Mouse (Mus musculus) olfactory bulb, adult 2 months (tissue): ENCODE data around the gene Pitpnm3. TPM values are rescaled to one million over a fixed set of nuclear protein-coding genes. Genes with fewer than 3 reads are reported as not detected.
A peak's percentile ranks its signal among the peaks of the same experiment; 100 is the strongest.

ENCODE experiments used
- H3K27ac ChIP-seq: fragments of 200-500 bp; 2 replicates; pipeline ENCODE4 v1.5.1; 2012; ENCODE audit warnings: low read depth, low read length; ENCODE audit not compliant: insufficient read depth
- H3K4me1 ChIP-seq: fragments of 200-500 bp; 2 replicates; pipeline ENCODE4 v1.6.1; 2012; ENCODE audit warnings: low read length; ENCODE audit not compliant: control insufficient read depth, insufficient read depth
- H3K4me3 ChIP-seq: fragments of 200-500 bp; 2 replicates; pipeline ENCODE4 v1.5.1; 2012; ENCODE audit warnings: mild to moderate bottlenecking, low read depth, low read length, moderate library complexity; ENCODE audit not compliant: insufficient read depth
- CTCF ChIP-seq: fragments of 200-500 bp; IDR thresholded peaks from 2 replicates; pipeline ENCODE4 v1.5.1; 2012; ENCODE audit warnings: low read depth, mild to moderate bottlenecking, low read length, moderate library complexity; ENCODE audit not compliant: insufficient read depth
- POLR2A ChIP-seq: fragments of 200-500 bp; IDR thresholded peaks from 2 replicates; pipeline ENCODE4 v1.6.1; 2012; ENCODE audit warnings: mild to moderate bottlenecking, low read depth, low read length, moderate library complexity; ENCODE audit not compliant: insufficient read depth
- WGBS: fragments of 180-500 bp; shearing (Covaris S2); methylation state at CpG from one replicate; pipeline ENCODE4 v1.1.7; 2018; 5-methylcytosine and 5-hydroxymethylcytosine counted together
- polyA plus RNA-seq: library from polyadenylated mRNA; stranded (reverse); fragments of >200 nt; gene quantifications from 2 replicates; pipeline ENCODE4 v1.2.4, GENCODE M21; 2012; ENCODE audit warnings: low replicate concordance; ENCODE audit not compliant: missing spikeins, insufficient read depth, insufficient read length

Pitpnm3 gene
- polyA plus RNA-seq, 1 experiment = not detected

GRCm38 (mm10) chr11:72163198-72163597 is 27.6 kb upstream of the Pitpnm3 start:
- Histone ChIP-seq H3K27ac (no peak overlapping the region), H3K4me1 (no peaks in the 10 kb centered on the region), H3K4me3 (no peak overlapping the region)
- 95% methylated on average over 2 of the region's 2 CpGs for WGBS
- no peak for TF ChIP-seq POLR2A
- TF ChIP-seq CTCF = no peak

- peaks cover 20% of the 10 kb centered on the region for H3K4me1 ChIP-seq
- H3K27ac ChIP-seq = no peak overlapping the region
- 38% methylated on average over 2 of the region's 2 CpGs for WGBS
- TF ChIP-seq POLR2A = no peak
- no peak for TF ChIP-seq CTCF
- H3K4me3 ChIP-seq = no peak overlapping the region
Measured at GRCm38 (mm10) chr11:72156624-72157023, 21.0 kb upstream of the Pitpnm3 start.

DNA sequence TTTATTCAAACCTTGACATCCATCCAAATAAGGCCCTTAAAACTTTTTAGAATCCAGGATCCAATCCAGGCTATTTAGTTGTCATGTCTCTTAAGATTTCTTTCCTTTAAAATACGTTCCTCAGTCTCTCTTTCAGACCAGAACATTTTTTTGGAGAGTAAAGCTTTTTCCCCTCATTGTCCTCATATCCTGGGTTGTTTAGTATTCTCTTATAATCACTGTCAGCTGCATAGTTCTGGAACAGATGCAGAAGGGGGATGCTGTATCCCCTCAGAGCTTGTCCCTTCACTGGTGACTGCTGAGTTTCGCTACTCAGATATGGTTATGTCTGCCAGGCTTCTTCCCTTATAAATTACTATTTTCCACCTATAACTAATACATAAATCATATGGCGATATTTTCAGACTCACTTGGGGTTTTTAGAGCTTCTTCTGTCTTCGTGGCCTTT is 20.4 kb upstream of the Pitpnm3 start:
- no peak for TF ChIP-seq CTCF
- no peak for TF ChIP-seq POLR2A
- Histone ChIP-seq H3K4me1 (peaks cover 26% of the 10 kb centered on the region), H3K27ac (no peak overlapping the region), H3K4me3 (no peak overlapping the region)
- WGBS = 55% methylated on average over 4 of the region's 4 CpGs

DNA sequence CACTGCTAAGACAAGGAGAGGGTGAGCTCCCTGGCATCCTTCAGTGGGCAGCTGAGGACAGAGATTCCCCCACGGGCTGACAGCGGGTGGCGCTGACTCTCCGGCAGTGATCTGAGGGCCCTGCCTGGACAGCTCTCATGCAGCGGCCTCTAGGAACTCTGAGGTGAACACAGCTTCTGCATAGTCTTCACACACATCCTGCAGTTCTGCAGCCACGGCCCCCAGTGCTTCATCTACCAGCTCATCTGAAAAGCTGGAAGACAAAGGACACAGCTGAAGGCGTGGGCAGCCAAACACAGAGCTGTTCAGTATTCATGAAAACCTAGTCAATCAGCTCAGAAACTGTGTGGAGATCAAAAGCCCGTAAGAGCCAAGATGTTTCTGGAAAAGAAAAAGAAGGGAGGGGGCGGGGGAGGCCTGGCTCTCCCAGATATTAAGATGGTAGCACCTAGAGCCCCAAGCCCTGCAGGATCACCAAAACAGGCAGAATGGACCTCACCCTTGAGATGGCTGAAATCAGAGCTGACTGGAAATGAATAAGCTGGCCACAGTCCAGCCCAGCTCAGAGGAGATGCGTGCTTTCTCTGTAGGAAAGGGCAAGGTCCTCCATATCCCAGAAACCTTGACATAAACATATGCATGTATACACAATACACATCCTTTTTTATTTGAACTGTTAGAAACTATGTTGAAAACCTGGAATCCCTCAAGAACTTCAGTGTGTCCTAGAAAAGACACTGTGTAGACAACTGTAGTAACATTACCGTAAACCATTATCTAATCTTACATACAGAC is 19.8 kb upstream of the Pitpnm3 start:
- peaks cover 26% of the 10 kb centered on the region for H3K4me1 ChIP-seq
- no peak overlapping the region for H3K4me3 ChIP-seq
- WGBS = 29% methylated on average over 11 of the region's 11 CpGs
- TF ChIP-seq POLR2A = no peak
- TF ChIP-seq CTCF = no peak
- peak overlapping the region; percentile 49 for H3K27ac ChIP-seq

DNA sequence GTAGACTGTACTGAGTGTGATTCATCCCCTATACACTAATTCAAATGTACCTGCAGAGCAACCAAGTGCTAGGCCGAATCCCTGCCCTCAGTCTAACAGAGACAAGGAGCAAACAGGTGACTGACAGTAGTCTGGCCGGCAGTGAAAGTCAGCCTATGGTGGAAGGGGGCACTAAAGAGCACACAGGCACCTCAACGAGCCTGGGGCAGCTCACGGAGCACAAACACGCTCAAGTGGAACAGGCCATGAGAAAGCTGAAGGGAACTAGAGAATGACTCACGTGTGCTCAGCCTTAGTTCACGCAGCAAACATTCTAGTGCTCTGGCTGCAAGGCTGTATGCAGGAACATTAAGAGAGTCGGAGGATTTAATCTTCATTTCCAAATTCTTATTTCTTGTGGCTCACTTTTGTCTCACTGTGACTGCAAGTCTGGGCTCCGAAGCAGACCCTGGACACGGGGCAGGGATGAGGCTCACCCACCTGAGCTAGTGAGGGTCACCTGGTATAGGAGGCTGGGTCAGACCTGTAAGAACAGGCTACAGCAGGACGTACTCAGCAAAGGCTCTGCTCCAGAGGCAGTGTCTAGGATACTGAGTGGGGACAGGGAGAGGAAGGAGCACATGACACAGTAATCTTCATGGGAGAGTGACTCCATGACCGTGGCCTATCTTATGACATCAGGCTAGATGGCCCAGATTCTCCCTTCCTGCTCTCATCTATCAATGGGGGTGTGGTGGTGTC is 17.7 kb upstream of the Pitpnm3 start:
- no peak for TF ChIP-seq POLR2A
- TF ChIP-seq CTCF = no peak
- 82% methylated on average over 12 of the region's 12 CpGs for WGBS
- peaks cover 28% of the 10 kb centered on the region for H3K4me1 ChIP-seq
- H3K4me3 ChIP-seq = no peak overlapping the region
- peak overlapping the region; percentile 31; the same call in 1 of the 2 replicates for H3K27ac ChIP-seq

- no peak overlapping the region for H3K27ac ChIP-seq
- H3K4me3 ChIP-seq = no peak overlapping the region
- 67% methylated on average over 2 of the region's 2 CpGs for WGBS
- peaks cover 32% of the 10 kb centered on the region for H3K4me1 ChIP-seq
- TF ChIP-seq POLR2A (no peak), CTCF (no peak)
Measured at GRCm38 (mm10) chr11:72151120-72151519, 15.5 kb upstream of the Pitpnm3 start.

GRCm38 (mm10) chr11:72147910-72148309 is 12.3 kb upstream of the Pitpnm3 start:
- TF ChIP-seq POLR2A (no peak), CTCF (no peak)
- Histone ChIP-seq H3K27ac (no peak overlapping the region), H3K4me3 (no peak overlapping the region), H3K4me1 (peaks cover 18% of the 10 kb centered on the region)
- WGBS = 53% methylated on average over 3 of the region's 3 CpGs

DNA sequence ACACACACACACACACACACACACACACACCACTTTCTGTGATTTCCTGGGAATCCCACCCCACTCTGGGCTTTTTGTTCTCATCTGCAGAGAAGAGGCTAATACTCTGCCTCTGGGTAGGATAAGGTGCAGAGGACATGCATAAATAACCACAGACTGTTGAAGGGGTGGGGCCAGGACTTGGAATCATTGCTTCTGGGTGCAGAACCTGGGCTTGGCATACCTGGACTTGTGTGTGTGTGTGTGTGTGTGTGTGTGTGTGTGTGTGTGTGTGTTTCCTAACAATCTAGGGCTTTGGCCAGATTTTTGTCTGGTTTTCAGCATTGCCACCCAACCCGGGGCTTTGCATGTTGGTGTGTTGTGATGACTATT is 10.3 kb upstream of the Pitpnm3 start:
- H3K4me1 ChIP-seq = peaks cover 15% of the 10 kb centered on the region
- no peak overlapping the region for H3K4me3 ChIP-seq
- 95% methylated on average over 1 of the region's 1 CpGs for WGBS
- TF ChIP-seq POLR2A = no peak
- TF ChIP-seq CTCF = no peak
- no peak overlapping the region for H3K27ac ChIP-seq
